Mouse (Mus musculus) left cerebral cortex, adult 9 months (tissue): ENCODE data around the gene Gm28635.
A peak's percentile ranks its signal among the peaks of the same experiment; 100 is the strongest.
"Not testable (repeated sequence)": the region's sequence is repeated elsewhere in the genome, so short reads cannot be mapped to it uniquely, and the experiment has no call there.

ENCODE experiments used
- DNase-seq, 2 experiments: peaks; one replicate each; pipeline ENCODE4 v3.0.0; 2022; ENCODE audit warnings: low spot score in 2 of 2

The Gm28635 gene

GRCm38 (mm10) chr2:84688080-84688844, 10.4 kb upstream of the Gm28635 start:
- no peak for DNase-seq

GRCm38 (mm10) chr2:84682605-84683183, 4.9 kb upstream of the Gm28635 start:
- DNase-seq: no peak

GRCm38 (mm10) chr2:84679016-84679415, 1.2 kb upstream of the Gm28635 start, which contains the start of gene Tmx2:
TSS of gene Tmx2 (minus strand) at chr2:84679140.
- no peak for DNase-seq

DNA sequence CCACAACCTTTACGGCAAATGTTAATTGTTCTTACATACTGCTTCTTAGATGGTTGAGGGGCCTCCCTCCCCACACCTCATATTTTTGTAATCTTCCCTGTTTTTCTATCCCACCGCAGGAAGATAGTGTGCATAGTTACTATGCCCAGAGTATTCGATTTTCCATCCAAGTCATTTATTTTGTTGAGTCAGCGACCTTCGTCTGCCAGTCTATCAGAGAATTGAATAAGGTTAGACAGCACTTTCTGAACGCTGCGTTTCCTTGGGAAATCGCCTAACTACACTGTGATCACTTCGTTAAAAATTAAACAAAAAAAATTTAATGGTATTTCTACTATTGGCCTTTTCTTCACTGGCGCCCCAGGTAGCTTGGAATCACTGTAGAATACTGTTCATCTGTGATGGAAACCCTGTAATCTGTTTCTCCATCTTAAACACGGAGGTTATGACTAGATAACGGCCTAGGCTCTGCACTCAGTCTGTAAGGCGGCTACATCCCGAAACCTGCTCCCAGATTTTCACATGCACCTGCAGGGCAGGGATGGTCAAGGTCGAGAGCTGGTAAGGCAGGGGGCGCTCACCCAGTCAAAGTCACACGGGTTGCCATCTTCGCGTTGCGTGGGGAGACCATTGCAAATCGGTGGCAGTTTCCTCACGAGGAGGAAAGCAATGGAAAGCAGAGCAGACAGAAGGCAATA, 422 bp downstream of the Gm28635 start:
- no peak for DNase-seq

DNA sequence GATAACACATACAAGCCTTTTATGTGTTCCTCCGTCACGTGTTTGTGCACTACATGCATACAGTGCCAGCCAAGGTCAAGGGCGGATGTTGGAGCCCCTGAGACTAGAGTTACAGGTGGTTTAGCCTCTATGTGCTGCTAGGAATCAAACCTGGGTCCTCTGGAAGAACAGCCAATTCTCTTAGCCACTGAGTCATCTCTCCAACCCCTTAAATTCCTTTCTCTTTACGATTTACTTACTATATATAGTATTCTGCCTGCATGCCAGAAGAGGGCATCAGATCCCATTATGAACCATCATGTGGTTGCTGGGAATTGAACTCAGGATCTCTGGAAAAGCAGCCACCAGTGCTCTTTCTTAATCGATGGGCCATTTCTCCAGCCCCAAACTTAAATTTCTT, 6.3 kb downstream of the Gm28635 start:
- DNase-seq: not testable (repeated sequence)

DNA sequence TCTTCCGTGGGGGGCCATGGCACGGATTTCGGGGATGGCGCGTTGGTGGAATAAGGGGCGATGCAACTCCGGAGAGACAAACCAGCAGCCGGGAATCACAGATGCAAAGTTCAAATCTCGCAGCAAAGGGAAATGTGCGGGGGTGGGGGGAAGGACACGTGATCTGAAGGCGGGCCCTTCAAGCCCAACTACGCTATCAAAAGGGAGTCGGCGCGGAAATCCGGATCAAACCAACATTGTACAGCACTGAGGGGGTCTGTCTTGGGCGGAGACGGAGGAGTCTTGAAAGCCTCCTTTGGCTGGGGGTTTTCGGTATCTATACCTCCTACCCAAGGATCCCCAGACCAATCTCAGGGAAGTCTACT, 7.3 kb downstream of the Gm28635 start, which contains the start of gene Selenoh:
Selenoh (minus strand) TSS at position 202 of the 365 bp plus-strand sequence.
- DNase-seq: peak; percentile 69 to 90

DNA sequence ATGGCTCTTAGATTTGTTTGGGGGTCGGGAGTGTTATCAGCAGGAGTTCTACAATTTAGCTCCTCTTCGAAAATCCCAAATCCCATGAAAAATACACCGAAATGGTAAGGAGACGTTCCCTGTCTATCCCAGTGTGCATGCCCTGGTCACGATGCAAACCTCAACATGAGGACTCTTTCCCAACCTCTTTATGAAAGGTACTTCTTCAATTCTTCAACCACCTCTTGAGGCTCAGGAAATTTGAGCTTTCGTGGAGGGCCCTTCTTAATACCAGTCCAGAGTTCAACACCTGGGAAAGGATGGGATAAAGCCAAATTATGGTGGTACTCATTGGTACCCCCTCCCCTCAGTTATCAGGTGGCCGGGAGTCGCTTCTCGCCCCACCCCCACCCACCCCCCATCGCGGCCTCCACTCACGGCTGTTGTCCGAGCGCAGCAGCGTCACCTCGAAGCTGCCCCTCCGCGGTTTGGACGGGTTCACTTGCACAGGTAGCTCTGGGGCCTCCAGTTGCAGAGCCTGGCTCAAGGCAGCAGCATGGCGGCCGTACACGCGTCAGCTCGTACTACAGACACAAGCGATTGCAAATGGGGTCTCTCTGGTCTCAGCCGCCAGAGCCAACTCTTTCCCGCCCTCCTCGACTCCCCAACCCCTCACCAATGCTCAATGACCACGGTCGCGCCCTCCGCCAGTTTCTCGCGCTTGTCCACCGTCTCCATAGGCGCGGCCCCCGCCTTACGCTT, 7.8 kb downstream of the Gm28635 start:
- DNase-seq: no peak

DNA sequence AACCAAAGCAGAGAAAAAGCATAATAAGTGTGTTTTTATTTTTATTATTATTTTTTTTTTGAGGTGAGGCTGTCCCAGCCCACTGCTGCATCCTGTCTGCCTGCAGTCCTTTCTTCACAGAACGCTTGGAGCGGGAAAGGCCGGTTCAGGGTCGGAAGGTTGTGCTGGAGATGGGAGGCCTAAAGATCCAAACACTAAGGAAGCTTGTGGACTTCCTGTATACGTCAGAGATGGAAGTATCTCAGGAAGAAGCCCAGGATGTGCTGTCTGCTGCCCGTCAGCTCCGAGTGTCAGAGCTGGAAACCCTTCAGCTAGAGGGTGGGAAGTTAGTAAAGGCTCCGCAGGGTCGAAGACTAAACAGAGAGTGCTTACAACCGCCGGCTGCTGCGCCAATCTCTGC, 11.8 kb downstream of the Gm28635 start:
- DNase-seq: no peak

GRCm38 (mm10) chr2:84662866-84663265, 15.0 kb downstream of the Gm28635 start:
- no peak for DNase-seq

- peak in 1 of 2 experiments; percentile 70 for DNase-seq
Observed at GRCm38 (mm10) chr2:84660253-84660652, 17.6 kb downstream of the Gm28635 start.

DNA sequence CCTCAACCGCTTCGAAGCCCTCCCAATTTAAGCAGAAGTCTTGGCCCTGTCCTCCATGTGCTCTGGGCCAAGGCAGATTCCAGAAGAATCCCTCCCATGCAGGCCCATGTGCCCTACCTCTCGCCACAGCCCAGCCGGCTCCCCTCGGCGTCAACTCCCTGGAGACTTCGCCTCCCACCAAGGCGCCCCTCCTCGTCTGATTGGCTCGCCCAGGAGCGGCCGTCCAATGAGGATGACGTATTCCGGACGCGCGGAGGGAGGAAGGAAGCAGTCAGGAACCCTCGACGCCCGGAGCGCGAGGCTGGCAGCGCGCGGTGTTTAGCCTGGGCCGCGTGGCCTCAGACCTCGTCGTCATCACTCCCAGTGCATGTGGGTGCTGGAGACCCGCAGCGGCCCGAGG, 19.0 kb downstream of the Gm28635 start, which contains the start of gene Btbd18:
Btbd18 (plus strand) TSS at position 274 of the 400 bp plus-strand sequence.
- DNase-seq: no peak

- DNase-seq: no peak
Observed at GRCm38 (mm10) chr2:84655864-84656263, 22.0 kb downstream of the Gm28635 start.

GRCm38 (mm10) chr2:84653354-84653753, 24.5 kb downstream of the Gm28635 start:
- no peak for DNase-seq

GRCm38 (mm10) chr2:84650464-84651195, 27.2 kb downstream of the Gm28635 start, which contains the start of gene Ctnnd1:
TSS of gene Ctnnd1 (minus strand) at chr2:84650765.
- peak; percentile 84 to 91 for DNase-seq

DNA sequence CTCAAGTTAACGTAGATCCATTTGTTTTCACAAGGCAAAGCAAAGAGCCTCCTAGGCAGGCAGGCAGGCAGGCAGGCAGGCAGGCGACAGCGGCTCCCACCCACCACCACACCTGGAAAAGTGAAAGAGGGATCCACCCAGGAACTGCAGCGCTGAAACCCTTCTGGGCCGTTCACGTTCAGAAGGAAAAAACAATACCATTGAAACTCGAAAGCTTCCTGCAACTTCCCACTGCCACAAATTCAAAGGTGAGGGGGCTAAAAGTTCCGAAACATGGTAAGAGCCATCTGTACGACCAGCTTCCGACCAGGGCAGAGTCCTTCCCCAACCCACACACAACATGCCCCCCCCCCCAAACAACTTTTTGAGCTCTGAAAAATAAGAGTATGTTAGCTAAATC, 28.2 kb downstream of the Gm28635 start:
- no peak for DNase-seq

DNA sequence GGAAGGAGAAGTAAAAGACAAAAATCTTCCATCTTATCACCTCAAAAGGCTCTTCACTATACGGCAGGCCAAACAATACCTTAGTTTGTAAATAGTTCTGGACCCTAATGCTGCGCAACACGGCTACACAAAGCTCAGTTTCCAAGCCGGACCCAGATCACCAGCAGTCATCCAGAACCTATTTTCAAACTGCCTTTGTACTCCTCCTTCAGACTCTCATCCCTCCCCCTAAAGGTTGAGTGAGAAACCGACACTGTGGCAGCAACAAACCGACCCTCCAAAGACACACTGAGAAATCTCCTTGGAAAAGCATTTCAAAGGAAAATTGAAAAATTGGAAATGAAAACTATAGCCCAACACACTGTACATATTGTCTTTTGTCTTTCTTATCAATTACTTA, 29.5 kb downstream of the Gm28635 start:
- no peak for DNase-seq

GRCm38 (mm10) chr2:84647051-84647568, 30.7 kb downstream of the Gm28635 start:
- no peak for DNase-seq

GRCm38 (mm10) chr2:84646138-84646537, 31.7 kb downstream of the Gm28635 start:
- DNase-seq: no peak

- no peak for DNase-seq
Observed at GRCm38 (mm10) chr2:84640833-84641232, 37.0 kb downstream of the Gm28635 start.

DNA sequence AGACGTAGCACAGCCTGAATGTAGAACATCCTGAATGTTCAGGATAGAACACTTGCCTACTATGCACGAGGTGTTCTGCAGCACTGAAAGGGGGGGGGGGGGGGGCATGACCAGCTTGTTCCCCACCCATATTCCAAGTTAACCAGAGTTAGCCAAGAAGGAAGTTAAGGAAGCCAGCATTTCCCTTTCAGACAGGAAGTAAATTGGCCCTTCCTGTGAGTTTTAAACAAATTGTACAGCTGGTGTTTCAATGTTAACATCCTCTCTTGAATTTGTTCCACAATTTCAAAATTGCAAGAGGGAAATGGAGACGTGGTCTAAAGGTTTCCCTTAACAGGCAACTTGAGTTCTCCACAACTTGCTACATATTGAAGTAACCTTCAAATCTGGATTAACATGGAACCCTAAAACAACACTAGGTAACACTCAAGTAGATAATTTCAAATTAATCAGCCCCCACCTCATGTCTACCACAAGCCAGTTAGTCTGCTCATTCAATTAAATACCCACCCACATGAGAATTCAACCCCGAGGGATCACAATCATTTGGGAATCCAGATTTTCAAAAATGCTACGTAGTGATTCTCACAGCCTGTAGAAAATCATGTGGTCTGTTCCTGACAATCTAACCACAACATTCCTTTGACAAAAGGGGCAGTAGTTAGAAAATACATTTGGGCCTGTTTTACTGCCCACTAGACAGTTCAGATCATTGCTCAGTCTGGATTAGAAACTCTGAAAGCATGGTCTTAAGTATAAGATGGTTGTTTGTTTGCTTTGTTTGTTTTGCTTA, 39.2 kb downstream of the Gm28635 start:
- DNase-seq: no peak
